Mouse (Mus musculus): ENCODE data around the gene Tm9sf2.
"Not testable (repeated sequence)": the region's sequence is repeated elsewhere in the genome, so short reads cannot be mapped to it uniquely, and the experiment has no call there.

The Tm9sf2 gene

DNA sequence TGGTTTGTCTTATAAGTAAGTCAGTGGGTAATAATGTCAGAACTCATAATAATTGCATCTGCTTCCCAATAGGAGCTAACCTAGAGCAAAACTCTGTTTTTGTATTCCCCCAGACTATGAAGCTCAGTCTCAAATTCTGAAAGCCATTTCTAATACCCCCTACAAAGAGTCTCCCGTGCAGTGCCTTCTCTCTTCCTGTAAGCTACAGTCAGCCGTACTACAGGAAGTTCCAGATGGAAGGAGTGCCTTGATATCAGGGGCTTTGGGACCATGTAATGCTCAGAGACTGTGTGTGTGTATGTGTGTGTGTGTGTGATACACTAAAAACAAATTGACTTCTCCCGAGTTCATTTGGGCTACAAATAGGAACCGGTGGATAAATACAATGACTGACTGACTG, 7.3 kb upstream of the Tm9sf2 start:
- DNase-seq (ENCODE audit: low spot score in 2 of 2), result no peak

DNA sequence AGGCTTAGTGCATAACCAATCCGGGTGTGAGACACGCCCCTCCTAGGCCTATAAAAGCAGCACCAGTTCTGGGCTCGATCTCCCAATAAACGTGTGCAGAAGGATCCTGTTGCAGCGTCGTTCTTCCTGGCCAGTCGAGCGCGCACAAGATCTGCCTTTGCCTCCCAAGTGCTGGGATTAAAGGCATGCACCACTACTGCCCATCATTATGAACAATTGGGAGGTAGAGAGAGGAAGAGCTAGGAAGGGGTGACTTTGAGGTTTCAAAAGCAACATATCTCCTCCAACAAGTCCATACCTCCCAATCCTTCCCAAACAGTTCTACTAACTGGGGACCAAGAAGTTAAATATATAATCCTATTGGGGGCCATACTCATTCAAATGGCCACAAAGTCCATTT, 4.9 kb upstream of the Tm9sf2 start:
- DNase-seq (ENCODE audit: low spot score in 2 of 2), result not testable (repeated sequence)

GRCm38 (mm10) chr14:122104881-122105280, 2.0 kb upstream of the Tm9sf2 start:
- peak; percentile 91 to 94 for DNase-seq (ENCODE audit: low spot score in 2 of 2)

DNA sequence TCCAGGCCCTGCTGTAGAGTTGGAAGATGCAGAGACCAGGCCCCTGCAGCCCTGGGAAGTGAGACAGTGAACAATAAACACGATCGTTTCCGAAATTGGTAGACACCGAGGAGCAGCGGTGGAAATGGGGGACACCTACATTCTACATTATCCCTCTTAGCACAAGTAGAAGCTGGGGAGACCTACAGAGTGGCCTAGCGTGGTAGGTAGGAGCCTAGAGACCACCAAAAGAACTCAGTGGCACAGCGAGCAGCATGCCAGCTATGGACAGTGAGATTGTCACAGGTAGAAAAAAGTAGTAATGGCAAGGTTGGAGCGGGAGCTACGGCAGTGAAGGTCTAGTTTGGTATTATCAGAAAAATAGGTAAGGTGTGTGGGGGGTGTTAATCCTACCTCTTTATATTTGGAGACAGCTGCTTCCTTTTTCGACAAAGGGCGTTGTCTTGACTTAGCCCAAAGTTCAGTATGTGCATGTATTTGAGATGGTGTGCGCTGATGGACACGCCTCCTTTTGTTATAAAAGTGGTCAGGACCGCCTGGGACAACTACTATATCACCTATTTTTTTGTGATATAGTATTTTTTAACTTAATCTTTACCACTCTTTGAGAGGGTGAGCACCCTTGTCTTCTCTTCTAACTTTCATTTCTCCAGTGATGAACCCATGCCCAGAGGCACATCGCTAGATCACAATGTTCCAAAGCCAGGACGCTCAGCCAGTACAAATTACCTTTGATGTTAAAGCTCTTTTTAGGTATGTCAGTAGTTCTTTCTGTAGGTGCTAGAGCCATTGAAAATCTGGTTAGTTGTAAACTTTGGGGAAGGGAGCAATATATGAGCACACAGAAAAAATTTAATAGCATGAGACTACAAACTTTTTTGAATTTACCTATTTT, 1.2 kb upstream of the Tm9sf2 start:
- peak in 1 of 2 experiments; percentile 6 for DNase-seq (ENCODE audit: low spot score in 2 of 2)

GRCm38 (mm10) chr14:122107481-122108214, 810 bp downstream of the Tm9sf2 start:
- no peak for DNase-seq (ENCODE audit: low spot score in 2 of 2)

DNA sequence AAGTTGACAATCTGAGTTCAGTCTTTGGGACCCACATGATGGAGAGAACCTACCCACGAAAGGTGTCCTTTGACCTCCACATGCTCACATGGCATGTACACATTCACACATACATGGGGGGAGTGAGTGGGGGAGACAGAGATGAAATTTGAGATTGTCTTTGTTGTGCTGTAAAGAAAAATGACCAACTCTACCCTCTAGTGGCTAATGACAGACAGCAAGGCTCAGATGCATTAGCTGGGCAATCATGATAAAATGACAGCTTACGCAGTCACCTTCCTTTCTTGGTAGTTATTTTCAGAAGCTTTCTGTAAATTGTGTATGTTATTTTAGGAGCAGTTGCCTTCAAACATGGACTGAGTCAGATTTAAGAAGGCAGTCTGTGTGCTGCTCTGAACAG, 4.8 kb downstream of the Tm9sf2 start:
- DNase-seq (ENCODE audit: low spot score in 2 of 2), result no peak

- no peak for DNase-seq (ENCODE audit: low spot score in 2 of 2)
Measured at GRCm38 (mm10) chr14:122112311-122112710, 5.5 kb downstream of the Tm9sf2 start.

- DNase-seq (ENCODE audit: low spot score in 2 of 2), result no peak
Measured at GRCm38 (mm10) chr14:122116200-122116599, 9.4 kb downstream of the Tm9sf2 start.

- DNase-seq (ENCODE audit: low spot score in 2 of 2), result no peak
Measured at GRCm38 (mm10) chr14:122130111-122130797, 23.4 kb downstream of the Tm9sf2 start.

- DNase-seq (ENCODE audit: low spot score in 2 of 2), result no peak
Measured at GRCm38 (mm10) chr14:122131644-122132043, 24.8 kb downstream of the Tm9sf2 start.

DNA sequence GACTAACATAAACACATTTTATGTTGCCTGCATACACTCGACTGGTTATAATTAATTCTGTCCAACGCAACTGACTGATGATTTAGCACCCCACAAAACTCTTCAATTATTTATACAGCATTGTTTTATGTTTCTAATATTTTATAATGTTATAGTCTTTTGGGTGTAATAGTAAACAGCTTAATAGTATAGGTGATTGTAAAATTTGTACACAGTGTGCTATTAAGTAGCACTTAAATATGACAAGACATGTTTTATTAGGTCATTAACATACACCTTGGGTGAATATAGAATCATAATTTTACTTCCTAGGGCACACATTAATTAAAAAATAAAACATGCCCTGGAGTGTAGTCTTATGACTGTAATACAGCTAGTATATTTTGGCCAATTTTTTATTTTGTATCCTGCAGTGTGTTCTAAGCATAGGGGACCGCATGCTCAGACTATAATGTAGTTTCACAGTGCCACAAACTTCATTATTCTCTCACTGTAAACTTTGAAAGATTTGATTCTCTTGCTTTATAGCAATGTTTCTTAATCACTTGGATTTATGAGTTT, 29.6 kb downstream of the Tm9sf2 start:
- DNase-seq (ENCODE audit: low spot score in 2 of 2), result no peak

GRCm38 (mm10) chr14:122137234-122137633, 30.4 kb downstream of the Tm9sf2 start:
- DNase-seq (ENCODE audit: low spot score in 2 of 2), result no peak

DNA sequence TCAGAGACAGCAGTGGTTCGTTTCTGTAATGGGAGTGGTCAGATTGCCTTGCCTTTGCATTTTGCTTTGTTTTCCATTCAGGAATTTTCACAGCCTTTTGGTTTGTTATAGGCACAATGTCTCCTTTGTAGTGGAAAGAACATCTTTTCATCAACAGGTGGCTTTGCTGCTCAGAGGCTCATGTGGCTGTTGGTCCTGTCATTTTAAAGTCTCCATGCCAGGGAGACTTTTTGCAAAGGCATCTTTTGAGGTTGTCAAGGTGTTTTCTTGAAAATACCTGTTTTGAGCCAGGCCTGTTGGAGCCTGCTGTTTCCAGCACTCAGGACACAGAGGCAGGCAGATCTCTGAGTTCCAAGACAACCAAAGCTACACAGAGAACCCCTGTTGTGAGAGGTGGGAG, 33.3 kb downstream of the Tm9sf2 start:
- DNase-seq (ENCODE audit: low spot score in 2 of 2), result no peak

DNA sequence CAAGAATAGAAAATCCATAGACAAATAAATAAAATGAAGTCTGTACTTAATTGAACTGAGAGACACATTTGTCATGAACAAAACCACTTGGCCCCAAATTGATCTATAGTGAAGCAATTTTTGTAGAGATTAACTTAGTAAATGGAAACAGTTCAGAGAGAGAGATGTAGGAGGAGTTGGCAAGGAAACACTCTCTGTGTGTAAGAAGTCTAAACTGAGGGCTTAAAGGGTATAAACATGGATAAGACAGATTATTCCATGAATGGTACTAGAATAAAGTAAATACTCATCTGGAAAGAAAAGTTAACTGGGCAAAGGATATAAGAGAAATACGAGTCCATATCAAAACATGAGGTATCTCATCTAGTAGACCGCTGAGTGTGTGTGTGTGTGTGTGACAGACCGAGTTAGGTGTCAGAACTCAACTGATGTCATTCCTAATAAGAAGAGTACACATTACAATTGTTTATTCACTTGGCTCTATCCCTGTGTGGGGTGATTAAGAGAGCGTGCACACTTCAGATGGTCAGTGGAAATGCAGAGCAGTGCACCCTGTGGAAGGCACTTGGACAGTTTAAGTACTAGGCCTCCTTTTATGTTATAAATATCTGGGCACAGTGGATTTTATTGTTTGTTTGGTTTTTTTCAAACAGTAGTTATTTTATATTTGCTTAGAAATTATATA, 36.9 kb downstream of the Tm9sf2 start:
- no peak for DNase-seq (ENCODE audit: low spot score in 2 of 2)

DNA sequence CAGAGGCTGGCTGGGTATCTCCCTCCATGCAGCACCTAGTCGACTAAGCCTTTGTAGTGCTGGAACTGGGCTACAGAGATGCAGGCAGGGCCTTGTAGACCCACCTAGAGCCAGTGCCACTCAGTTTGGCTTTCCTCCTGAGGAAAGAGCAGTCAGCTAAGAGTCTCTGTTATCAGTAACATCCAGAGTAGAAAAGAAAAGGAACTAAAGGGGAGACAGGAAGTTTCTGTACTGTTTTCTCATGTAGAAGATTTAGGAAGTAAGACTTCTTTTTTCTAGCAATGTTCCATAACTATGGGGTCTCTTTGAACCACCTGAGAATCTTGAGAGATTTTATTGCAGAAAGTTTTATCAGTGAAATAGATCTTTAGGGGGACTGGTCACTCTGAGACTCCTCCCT, 38.5 kb downstream of the Tm9sf2 start:
- DNase-seq (ENCODE audit: low spot score in 2 of 2), result no peak

- DNase-seq (ENCODE audit: low spot score in 2 of 2), result no peak
Measured at GRCm38 (mm10) chr14:122150616-122151015, 43.8 kb downstream of the Tm9sf2 start.

- DNase-seq (ENCODE audit: low spot score in 2 of 2), result no peak
Measured at GRCm38 (mm10) chr14:122157738-122158137, 50.9 kb downstream of the Tm9sf2 start.

DNA sequence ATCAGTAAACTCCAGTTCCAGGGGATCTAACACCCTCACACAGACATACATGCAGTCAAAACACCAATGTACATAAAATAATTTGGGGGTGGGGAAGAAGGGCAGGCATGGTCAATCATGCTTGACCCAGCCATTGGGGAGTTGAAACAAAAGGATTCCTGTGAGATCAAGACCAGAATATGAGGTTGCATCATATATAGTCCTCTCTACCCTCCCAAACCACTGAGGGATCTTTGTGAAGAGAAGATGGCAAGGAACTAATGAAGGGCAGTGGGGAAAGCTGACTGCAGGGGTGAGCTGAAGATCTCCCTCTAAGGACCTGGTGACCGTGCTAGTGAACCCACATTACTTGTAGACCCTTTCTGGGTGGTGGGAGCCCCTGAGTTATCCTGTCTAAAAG, 54.1 kb downstream of the Tm9sf2 start:
- no peak for DNase-seq (ENCODE audit: low spot score in 2 of 2)

DNA sequence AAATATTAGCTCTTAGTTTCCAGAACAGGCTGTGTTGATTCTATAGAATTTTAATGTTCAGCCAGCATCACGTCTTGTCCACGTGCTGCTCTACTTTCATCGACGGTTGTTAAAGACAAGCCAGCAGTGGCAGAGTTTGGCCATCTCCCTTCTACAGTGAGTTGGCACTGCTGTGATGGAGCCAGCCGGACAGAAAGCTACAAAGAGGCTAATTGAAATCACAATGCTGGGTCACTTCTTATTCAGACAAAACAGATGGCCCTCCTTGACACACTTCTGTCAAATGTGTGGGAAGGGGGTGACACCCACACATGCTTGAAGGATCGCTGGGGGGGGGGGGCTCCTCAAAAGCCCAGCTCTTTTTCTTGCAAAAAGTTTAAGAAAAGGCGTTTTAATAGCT, 62.1 kb downstream of the Tm9sf2 start:
- DNase-seq (ENCODE audit: low spot score in 2 of 2), result no peak

DNA sequence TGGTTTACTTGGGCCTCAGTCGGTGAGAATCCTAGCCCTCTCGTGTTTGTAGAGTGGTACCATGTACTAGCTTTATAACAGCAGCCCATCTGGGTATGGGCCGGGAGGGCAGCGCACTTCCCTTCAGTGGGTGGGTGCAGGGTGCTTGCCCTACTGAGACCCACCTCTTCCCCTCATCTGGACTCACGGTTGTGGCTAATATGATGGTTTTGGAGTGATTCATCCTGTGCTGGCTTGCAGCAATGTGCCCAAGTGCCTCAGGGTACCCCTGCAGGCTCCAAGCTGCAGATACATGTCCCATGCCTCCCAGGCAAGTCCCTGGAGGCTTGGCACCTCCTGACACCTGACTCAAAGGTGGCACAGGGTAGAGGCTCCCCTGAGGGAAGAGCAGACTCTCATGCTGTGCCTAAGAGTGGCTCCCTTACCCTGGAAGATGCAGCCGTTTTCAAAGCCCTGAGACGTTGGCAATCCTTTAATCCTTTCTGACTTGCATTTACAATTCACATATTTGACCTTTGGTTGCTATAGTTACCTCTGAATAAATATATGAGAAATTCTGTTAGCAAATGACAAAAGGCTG, 63.5 kb downstream of the Tm9sf2 start:
- DNase-seq (ENCODE audit: low spot score in 2 of 2), result no peak

- no peak for DNase-seq (ENCODE audit: low spot score in 2 of 2)
Measured at GRCm38 (mm10) chr14:122171031-122171430, 64.2 kb downstream of the Tm9sf2 start.
